In the genomic region with DNA sequence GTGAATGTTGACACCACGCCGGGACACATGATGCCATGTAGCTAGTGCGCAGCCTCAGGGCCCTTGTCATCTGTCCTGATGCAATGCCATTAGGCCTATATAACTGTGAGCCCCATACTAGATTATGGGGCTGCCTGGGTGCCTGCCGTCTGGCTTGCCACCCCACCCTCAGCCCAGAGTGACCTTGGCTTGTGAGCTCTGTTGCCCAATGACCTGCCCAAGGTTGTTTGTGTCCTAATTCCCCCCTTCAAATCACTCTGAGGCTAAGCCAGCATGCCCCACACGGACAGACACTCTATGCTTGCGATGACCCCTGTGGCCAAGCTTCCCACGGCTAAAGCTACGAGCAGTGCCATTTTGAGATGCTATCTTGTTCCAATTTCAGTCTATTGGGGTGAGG, we compare ENCODE assay signal across 21 mouse cellular contexts. TPM values are rescaled to one million over a fixed set of nuclear protein-coding genes. Genes with fewer than 3 reads are reported as not detected.
DNase-seq lines count a peak whose midpoint lies in the region; ATAC-seq lines count a peak whose summit lies in the region.
"Had no signal": no experiment of that assay in that cellular context is flagged by ENCODE, and none has a peak within 500 bp of the region (broad histone marks: within the 10 kb centered on the region; RNA-seq: fewer than 3 reads in every experiment).

No protein-coding gene starts in this region.

- H3K27me3 ChIP-seq in kidney, embryonic 16.5 days (ENCODE audit: insufficient read depth, low read length), result no peaks in the 10 kb centered on the region
- H3K27me3 ChIP-seq in midbrain, embryonic 13.5 days, result no peaks in the 10 kb centered on the region
- H3K27me3 ChIP-seq in midbrain, embryonic 16.5 days (ENCODE audit: control insufficient read depth, insufficient read depth, low read depth, low read length), result no peaks in the 10 kb centered on the region
- H3K27me3 ChIP-seq: embryonic facial prominence, embryonic 13.5 days; embryonic facial prominence, embryonic 15.5 days; forebrain, embryonic 12.5 days had no signal

- H3K9ac ChIP-seq in kidney, embryonic 16.5 days (replicated peaks; ENCODE audit: low read length), result no peak overlapping the region
- 0 out of 2 replicates have a peak overlapping the region, but pooled peaks have one; percentile 29 for H3K9ac ChIP-seq in midbrain, embryonic 13.5 days (replicated peaks)
- H3K9ac ChIP-seq in midbrain, embryonic 16.5 days (ENCODE audit: low read depth, low read length), result no peak overlapping the region
- H3K9ac ChIP-seq: embryonic facial prominence, embryonic 15.5 days; forebrain, embryonic 12.5 days had no signal

- peaks cover 29% of the 10 kb centered on the region for H3K36me3 ChIP-seq in kidney, embryonic 16.5 days (ENCODE audit: insufficient read depth, low read length)
- peaks cover 50% of the 10 kb centered on the region for H3K36me3 ChIP-seq in midbrain, embryonic 13.5 days
- peaks cover 13% of the 10 kb centered on the region for H3K36me3 ChIP-seq in midbrain, embryonic 16.5 days (ENCODE audit: control insufficient read depth, insufficient read depth, low read length)

- H3K4me2 ChIP-seq in kidney, embryonic 16.5 days (replicated peaks; ENCODE audit: low read depth, low read length), result no peak overlapping the region
- H3K4me2 ChIP-seq in midbrain, embryonic 13.5 days (replicated peaks), result no peak overlapping the region
- no peak overlapping the region for H3K4me2 ChIP-seq in midbrain, embryonic 16.5 days (ENCODE audit: low read length)
- H3K4me2 ChIP-seq: embryonic facial prominence, embryonic 13.5 days; embryonic facial prominence, embryonic 15.5 days; forebrain, embryonic 12.5 days had no signal

- WGBS in kidney, embryonic 16.5 days, result 81% methylated on average over 8 of the region's 8 CpGs
- WGBS in midbrain, embryonic 13.5 days, result 89% methylated on average over 8 of the region's 8 CpGs
- 87% methylated on average over 8 of the region's 8 CpGs for WGBS in midbrain, embryonic 16.5 days

- no peaks in the 10 kb centered on the region for H3K9me3 ChIP-seq in kidney, embryonic 16.5 days (ENCODE audit: low read length)
- no peaks in the 10 kb centered on the region for H3K9me3 ChIP-seq in midbrain, embryonic 13.5 days
- no peaks in the 10 kb centered on the region for H3K9me3 ChIP-seq in midbrain, embryonic 16.5 days (replicated peaks; ENCODE audit: control insufficient read depth, low read length, poor library complexity, severe bottlenecking)
- H3K9me3 ChIP-seq: embryonic facial prominence, embryonic 13.5 days; embryonic facial prominence, embryonic 15.5 days; forebrain, embryonic 10.5 days; forebrain, embryonic 12.5 days had no signal

- H3K27ac ChIP-seq in kidney, embryonic 16.5 days (ENCODE audit: low read length), result peak overlapping the region; percentile 84
- H3K27ac ChIP-seq in midbrain, embryonic 13.5 days, result no peak overlapping the region
- no peak overlapping the region for H3K27ac ChIP-seq in midbrain, embryonic 16.5 days (ENCODE audit: low read length)
- H3K27ac ChIP-seq: embryonic facial prominence, embryonic 13.5 days; embryonic facial prominence, embryonic 15.5 days; forebrain, embryonic 10.5 days had no signal

- no peak overlapping the region for H3K4me3 ChIP-seq in kidney, embryonic 16.5 days (ENCODE audit: low read length)
- H3K4me3 ChIP-seq in midbrain, embryonic 13.5 days (replicated peaks), result no peak overlapping the region
- H3K4me3 ChIP-seq in midbrain, embryonic 16.5 days (ENCODE audit: low read depth, low read length), result no peak overlapping the region
- H3K4me3 ChIP-seq: embryonic facial prominence, embryonic 13.5 days; embryonic facial prominence, embryonic 15.5 days; erythroblast, embryonic 14.5 days; forebrain, embryonic 10.5 days; forebrain, embryonic 12.5 days had no signal

- peak; percentile 40 to 63 for DNase-seq in adrenal gland, postnatal 36 days
- no peak for DNase-seq in adrenal gland, postnatal 10 days
- DNase-seq in kidney, postnatal 36 days, result no peak
- DNase-seq: adrenal gland, adult 8-10 months; cerebellum, adult 11 months; cerebellum, adult 18-20 months; cerebellum, adult 8-10 months; cerebellum, adult 9-11 months; cerebellum, postnatal 14 days; cerebellum, postnatal 36 days; embryo, embryonic 11 days had no signal

- ATAC-seq in kidney, embryonic 16.5 days (ENCODE audit: low FRiP score, low TSS enrichment), result no peak
- no peak for ATAC-seq in midbrain, embryonic 13.5 days
- ATAC-seq in midbrain, embryonic 16.5 days, result no peak
- ATAC-seq: forebrain, embryonic 14.5 days; forebrain, embryonic 16.5 days had no signal

- peaks cover 19% of the 10 kb centered on the region for H3K4me1 ChIP-seq in kidney, embryonic 16.5 days (ENCODE audit: insufficient read depth, low read length)
- H3K4me1 ChIP-seq in midbrain, embryonic 13.5 days (replicated peaks), result peaks cover 22% of the 10 kb centered on the region
- H3K4me1 ChIP-seq in midbrain, embryonic 16.5 days (ENCODE audit: control insufficient read depth, insufficient read depth, low read length), result peaks cover 15% of the 10 kb centered on the region

RNA-seq across cellular contexts. Expression of a gene that starts 18.0 kb away (rescaled TPM):
- 10 to 100 TPM; 62.9 to 68.8 TPM for total RNA-seq in adrenal gland, postnatal 36 days (2021)
- total RNA-seq in adrenal gland, postnatal 10 days (2021), result 10 to 100 TPM; 54.0 to 57.2 TPM
- polyA plus RNA-seq in kidney, embryonic 16.5 days (2015; fragmentation: Nextera tagmentation; extraction: Ambion mirVana), result 5.8 and 10.7 TPM in 2 replicates
- polyA plus RNA-seq in midbrain, embryonic 13.5 days (2015; fragmentation: Nextera tagmentation; extraction: Ambion mirVana), result 13.1 and 16.8 TPM in 2 replicates
- 16.5 and 18.5 TPM in 2 replicates for polyA plus RNA-seq in midbrain, embryonic 16.5 days (2015; fragmentation: Nextera tagmentation; extraction: Ambion mirVana)

Comparison
In these comparisons a context has a peak if more than half of its experiments do, and no peak if none do; other contexts are left out.
1. DNase-seq: peak in adrenal gland, postnatal 36 days (2 of 2); none in adrenal gland, postnatal 10 days (single experiment) and kidney, postnatal 36 days (0 of 2).